Mouse (Mus musculus) lung, adult 2 months (tissue): ENCODE data around the gene Rpap1.

Experiments used
- CTCF ChIP-seq: fragments of 200-500 bp; IDR thresholded peaks from 2 replicates; pipeline ENCODE4 v1.5.1; 2011; ENCODE audit warnings: mild to moderate bottlenecking, low read length, control low read depth; ENCODE audit not compliant: insufficient read depth
- POLR2A ChIP-seq: fragments of 200-500 bp; IDR thresholded peaks from 2 replicates; pipeline ENCODE4 v1.6.1; 2011; ENCODE audit warnings: low read depth, mild to moderate bottlenecking, control low read depth, low read length, borderline replicate concordance; ENCODE audit errors: extremely low read depth

DNA sequence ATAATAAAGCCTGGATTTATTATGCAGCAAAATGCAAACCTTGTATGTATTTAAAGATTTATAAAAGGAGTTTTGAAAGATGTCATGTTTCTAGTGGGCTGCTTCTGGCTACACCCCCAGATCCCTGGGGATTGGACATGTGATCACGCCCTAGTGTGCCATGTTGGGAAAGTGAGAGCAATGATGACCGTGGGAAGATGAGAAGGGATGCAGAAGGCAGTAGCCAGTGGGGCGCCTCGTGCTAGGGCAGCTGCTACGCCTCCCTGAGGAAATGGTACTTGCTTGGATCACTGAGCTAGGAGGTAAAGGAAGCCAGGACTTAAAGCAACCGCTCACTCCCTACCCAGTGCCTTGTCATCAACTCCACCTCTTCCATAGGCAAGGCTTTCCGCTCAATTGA lies 39.8 kb downstream of the Rpap1 start:
- TF ChIP-seq CTCF = no peak
- no peak for TF ChIP-seq POLR2A
